ENCODE assay signal across 29 mouse cellular contexts in genomic region chr19:24521997-24522396, GRCm38 (mm10). TPM values are rescaled to one million over a fixed set of nuclear protein-coding genes. Genes with fewer than 3 reads are reported as not detected.
A peak's percentile ranks its signal among the peaks of the same experiment; 100 is the strongest.
DNase-seq lines count a peak whose midpoint lies in the region; ATAC-seq and TF ChIP-seq lines count a peak whose summit lies in the region.
"Had no signal": no experiment of that assay in that cellular context is flagged by ENCODE, and none has a peak within 500 bp of the region (broad histone marks: within the 10 kb centered on the region; RNA-seq: fewer than 3 reads in every experiment).

No protein-coding gene starts in this region.

- 0 out of 2 replicates have a peak overlapping the region, but pooled peaks have one; percentile 2 for H3K27ac ChIP-seq in liver, embryonic 12.5 days
- H3K27ac ChIP-seq in small intestine, adult 2 months (ENCODE audit: insufficient read depth, low read depth, low read length) = peak overlapping the region; percentile 30
- H3K27ac ChIP-seq: embryonic facial prominence, embryonic 10.5 days; embryonic facial prominence, embryonic 13.5 days; forebrain, embryonic 12.5 days; forebrain, embryonic 15.5 days; heart, embryonic 13.5 days; hindbrain, embryonic 14.5 days; hindbrain, postnatal 0 days had no signal

- peaks cover 78% of the 10 kb centered on the region for H3K4me1 ChIP-seq in liver, embryonic 12.5 days
- peaks cover 47% of the 10 kb centered on the region; the same call in 1 of the 2 replicates for H3K4me1 ChIP-seq in small intestine, adult 2 months (ENCODE audit: control insufficient read depth, insufficient read depth, insufficient read length, low read length)
- H3K4me1 ChIP-seq: embryonic facial prominence, embryonic 10.5 days; embryonic facial prominence, embryonic 13.5 days; forebrain, embryonic 12.5 days; forebrain, embryonic 15.5 days had no signal

- H3K9ac ChIP-seq in liver, embryonic 12.5 days = no peak overlapping the region
- H3K9ac ChIP-seq: embryonic facial prominence, embryonic 13.5 days; forebrain, embryonic 12.5 days; forebrain, embryonic 15.5 days; heart, embryonic 13.5 days; hindbrain, embryonic 14.5 days had no signal

- DNase-seq in cerebellum, postnatal 10 days = peak; percentile 42 to 45
- peak; percentile 59 for DNase-seq in heart, adult 11 months
- no peak for DNase-seq in heart, adult 9 months (ENCODE audit: low spot score in 2 of 2)
- DNase-seq in liver = no peak
- DNase-seq: adrenal gland, postnatal 10 days; adrenal gland, postnatal 36 days; B cell, adult 2 months; cerebellum, adult 11 months; embryo, embryonic 11 days; gastrocnemius, postnatal 25 days; heart, postnatal 14 days; heart, postnatal 4 days; kidney, adult 11 months had no signal

- no peak for ATAC-seq in cerebellum, adult (ENCODE audit: insufficient number of reproducible peaks, low FRiP score, low TSS enrichment)
- ATAC-seq in liver, embryonic 12.5 days = no peak
- ATAC-seq in monocyte, adult 5-6 weeks (replicated peaks; ENCODE audit: insufficient number of reproducible peaks, low FRiP score, low TSS enrichment, poor library complexity, severe bottlenecking) = no peak
- ATAC-seq: forebrain, embryonic 15.5 days; hindbrain, postnatal 0 days; inflammation-experienced regulatory T-cells, adult 6 months; Patski had no signal

- 84% methylated on average over 7 of the region's 7 CpGs for WGBS in liver, embryonic 12.5 days (ENCODE audit: insufficient replicate concordance)
- 34% methylated on average over 7 of the region's 7 CpGs for WGBS in small intestine, adult 2 months

- no peaks in the 10 kb centered on the region for H3K9me3 ChIP-seq in liver, embryonic 12.5 days (replicated peaks)
- H3K9me3 ChIP-seq: embryonic facial prominence, embryonic 10.5 days; embryonic facial prominence, embryonic 13.5 days; forebrain, embryonic 12.5 days; forebrain, embryonic 15.5 days; G1E; heart, embryonic 13.5 days had no signal

- no peak for TF ChIP-seq CTCF in small intestine, adult 2 months (IDR thresholded peaks at IDR 0.05; ENCODE audit: extremely low read depth, insufficient read length, insufficient replicate concordance, low read depth, low read length)

- H3K4me3 ChIP-seq in liver, embryonic 12.5 days = no peak overlapping the region
- no peak overlapping the region for H3K4me3 ChIP-seq in small intestine, adult 2 months (ENCODE audit: low read depth, low read length)
- H3K4me3 ChIP-seq: embryonic facial prominence, embryonic 10.5 days; embryonic facial prominence, embryonic 13.5 days; erythroblast, embryonic 14.5 days; forebrain, embryonic 12.5 days; forebrain, embryonic 15.5 days; heart, embryonic 13.5 days had no signal

- no peaks in the 10 kb centered on the region for H3K36me3 ChIP-seq in liver, embryonic 12.5 days
- no peaks in the 10 kb centered on the region for H3K36me3 ChIP-seq in small intestine, adult 2 months (ENCODE audit: control insufficient read depth, insufficient read depth, low read length)
- H3K36me3 ChIP-seq: embryonic facial prominence, embryonic 10.5 days; embryonic facial prominence, embryonic 13.5 days; forebrain, embryonic 12.5 days; forebrain, embryonic 15.5 days; heart, embryonic 13.5 days had no signal

- no peak for TF ChIP-seq POLR2A in small intestine, adult 2 months (IDR thresholded peaks at IDR 0.05; ENCODE audit: low read depth, low read length)

- H3K27me3 ChIP-seq in liver, embryonic 12.5 days (replicated peaks) = no peaks in the 10 kb centered on the region
- H3K27me3 ChIP-seq in small intestine, adult 2 months (ENCODE audit: control insufficient read depth, insufficient read depth, low read length) = no peaks in the 10 kb centered on the region
- H3K27me3 ChIP-seq: CH12.LX; embryonic facial prominence, embryonic 13.5 days; forebrain, embryonic 12.5 days; forebrain, embryonic 15.5 days; heart, embryonic 13.5 days had no signal

- no peak overlapping the region for H3K4me2 ChIP-seq in liver, embryonic 12.5 days
- H3K4me2 ChIP-seq: embryonic facial prominence, embryonic 13.5 days; forebrain, embryonic 12.5 days; forebrain, embryonic 15.5 days; heart, embryonic 13.5 days; hindbrain, embryonic 14.5 days had no signal

RNA-seq across cellular contexts. Expression of gene Pip5k1b, which starts 33.7 kb away (rescaled TPM):
- 9.1 and 9.5 TPM in 2 replicates for polyA plus RNA-seq in liver, embryonic 12.5 days (2016; fragmentation: Nextera tagmentation; extraction: Ambion mirVana)
- polyA plus RNA-seq in small intestine, adult 2 months (2012; rRNA removed) = 7.1 and 23.3 TPM in 2 replicates
- 1.5 to 5.6 TPM (median 3.0 TPM) in 3 replicates for total RNA-seq in monocyte, adult 5-6 weeks (2017)

RNA-seq across cellular contexts. Expression of gene Fam122a, which starts 44.8 kb away (rescaled TPM):
- polyA plus RNA-seq in liver, embryonic 12.5 days (2016; fragmentation: Nextera tagmentation; extraction: Ambion mirVana) = 45.1 and 47.6 TPM in 2 replicates
- polyA plus RNA-seq in small intestine, adult 2 months (2012; rRNA removed) = 16.3 and 22.6 TPM in 2 replicates
- total RNA-seq in monocyte, adult 5-6 weeks (2017) = 4.5 to 9.5 TPM (median 9.4 TPM) in 3 replicates

Comparison
In these comparisons a context has a peak if more than half of its experiments do, and no peak if none do; other contexts are left out.
1. DNase-seq: peak in cerebellum, postnatal 10 days (2 of 2) and heart, adult 11 months (single experiment); none in heart, adult 9 months (0 of 2) and liver (single experiment).